Mouse (Mus musculus): ENCODE data around the gene Abhd14a.

GRCm38 (mm10) chr9:106461026-106461415 is 13.5 kb upstream of the Abhd14a start:
- TF ChIP-seq GATA1 (IDR thresholded peaks at IDR 0.05; ENCODE audit: borderline replicate concordance, low read length) (no peak), GATA2 (IDR thresholded peaks at IDR 0.05; ENCODE audit: borderline replicate concordance, low read depth, low read length) (no peak), CTCF (IDR thresholded peaks at IDR 0.05; ENCODE audit: low read depth, low read length) (no peak), POLR2AphosphoS5 (IDR thresholded peaks at IDR 0.05; ENCODE audit: insufficient replicate concordance, low read depth, low read length) (no peak)
